Mouse (Mus musculus) liver, embryonic 14.5 days (tissue): ENCODE results near the gene Ccdc187. TPM values are rescaled to one million over a fixed set of nuclear protein-coding genes. Genes with fewer than 3 reads are reported as not detected.

Experiments used
- ATAC-seq: fragments of 200-750 bp; cut with Nextera tagmentation; 2 replicates; pipeline ENCODE4 v1.8.0; 2017; ENCODE audit warnings: moderate number of reproducible peaks, mild to moderate bottlenecking, moderate library complexity; ENCODE audit not compliant: insufficient read depth
- DNase-seq, 3 experiments: peaks; one replicate each; pipeline ENCODE4 v3.0.0-alpha.2; 2012 to 2013; ENCODE audit warnings: low read depth in 3 of 3, low spot score in 3 of 3
- H3K27ac ChIP-seq: fragments of 300-500 bp; sonication (generic); 2 replicates; pipeline ENCODE4 v1.5.1; 2014; ENCODE audit warnings: moderate library complexity, mild to moderate bottlenecking, control low read depth, inconsistent platforms
- H3K27me3 ChIP-seq: fragments of 300-500 bp; sonication (generic); 2 replicates; pipeline ENCODE4 v1.6.1; 2014; ENCODE audit warnings: mild to moderate bottlenecking, low read length, moderate library complexity; ENCODE audit not compliant: control insufficient read depth, insufficient read depth
- H3K36me3 ChIP-seq: fragments of 300-500 bp; sonication (generic); replicated peaks from 2 replicates; pipeline ENCODE4 v1.6.1; 2014; ENCODE audit warnings: low read depth; ENCODE audit not compliant: control insufficient read depth, insufficient read depth
- H3K4me1 ChIP-seq, 2 experiments: fragments of 200-500 bp in 1 of 2; fragments of 300-500 bp in 1 of 2; sonication (generic) in 1 of 2; replicated peaks; 2 replicates each; pipeline ENCODE4 v1.6.1; 2012 to 2014; ENCODE audit warnings: antibody characterized with exemption in 1 of 2, inconsistent platforms in 1 of 2, low read length in 1 of 2; ENCODE audit not compliant: control insufficient read depth in 2 of 2, insufficient read depth in 2 of 2
- H3K4me2 ChIP-seq: fragments of 300-500 bp; sonication (generic); 2 replicates; pipeline ENCODE4 v1.6.1; 2014; ENCODE audit warnings: low read depth, mild to moderate bottlenecking, control low read depth, moderate library complexity
- H3K4me3 ChIP-seq, 2 experiments: fragments of 200-500 bp in 1 of 2; fragments of 300-500 bp in 1 of 2; sonication (generic) in 1 of 2; 2 replicates each; pipeline ENCODE4 v1.5.1; 2012 to 2014; ENCODE audit warnings: low read depth in 2 of 2, low read length in 2 of 2, mild to moderate bottlenecking in 2 of 2, control low read depth in 1 of 2, inconsistent platforms in 1 of 2, moderate library complexity in 1 of 2; ENCODE audit not compliant: insufficient read depth in 1 of 2
- H3K9ac ChIP-seq: fragments of 300-500 bp; sonication (generic); replicated peaks from 2 replicates; pipeline ENCODE4 v1.6.1; 2014; ENCODE audit warnings: mild to moderate bottlenecking, control low read depth, moderate library complexity
- H3K9me3 ChIP-seq: fragments of 300-500 bp; sonication (generic); 2 replicates; pipeline ENCODE4 v1.6.1; 2016; ENCODE audit warnings: low read length, mixed read lengths; ENCODE audit not compliant: control insufficient read depth
- CTCF ChIP-seq: IDR thresholded peaks from 2 replicates; pipeline ENCODE4 v1.5.1; 2016; ENCODE audit warnings: antibody characterized with exemption, low read depth, control low read depth
- EP300 ChIP-seq: IDR thresholded peaks from 2 replicates; pipeline ENCODE4 v1.6.1; 2016; ENCODE audit warnings: antibody characterized with exemption, low read depth
- WGBS: fragments of 180-500 bp; shearing (Covaris S2); extraction: QIAGEN DNeasy Blood & Tissue Kit; methylation state at CpG from one replicate; pipeline ENCODE4 v1.1.7; 2014; ENCODE audit not compliant: insufficient replicate concordance; 5-methylcytosine and 5-hydroxymethylcytosine counted together
- polyA plus RNA-seq, 2 experiments: library from polyadenylated mRNA; depleted of rRNA in 1 of 2; stranded (reverse) in 1 of 2; unstranded in 1 of 2; fragments of >200 nt; fragmentation: Nextera tagmentation in 1 of 2; extraction: Ambion mirVana in 1 of 2; gene quantifications; 2 replicates each; pipeline versions ENCODE4 v1.2.1 to v1.2.3; 2012 to 2014

Ccdc187 gene
- polyA plus RNA-seq, 2 experiments = 0.06 TPM; not detected in 1

- H3K27me3 ChIP-seq = peaks cover 81% of the 10 kb centered on the region
- DNase-seq (no peak), ATAC-seq (no peak)
- H3K9ac ChIP-seq = no peak overlapping the region
- H3K27ac ChIP-seq = no peak overlapping the region
- H3K4me2 ChIP-seq = no peak overlapping the region
- 2% methylated on average over 10 of the region's 10 CpGs for WGBS
- H3K36me3 ChIP-seq = no peaks in the 10 kb centered on the region
- TF ChIP-seq EP300 (no peak), CTCF (no peak)
- H3K4me3 ChIP-seq = no peak overlapping the region
- H3K4me1 ChIP-seq = no peaks in the 10 kb centered on the region
- no peaks in the 10 kb centered on the region for H3K9me3 ChIP-seq
Observed at GRCm38 (mm10) chr2:26198488-26198887, 95.9 kb downstream of the Ccdc187 start.

GRCm38 (mm10) chr2:26194552-26195339, 99.6 kb downstream of the Ccdc187 start:
- Histone ChIP-seq H3K4me2 (no peak overlapping the region), H3K27ac (no peak overlapping the region), H3K4me3 (no peak overlapping the region), H3K27me3 (peaks cover 43% of the 10 kb centered on the region), H3K36me3 (no peaks in the 10 kb centered on the region), H3K9me3 (no peaks in the 10 kb centered on the region), H3K4me1 (no peaks in the 10 kb centered on the region), H3K9ac (no peak overlapping the region)
- TF ChIP-seq CTCF (no peak), EP300 (no peak)
- no peak for ATAC-seq
- DNase-seq = no peak
- 30% methylated on average over 7 of the region's 7 CpGs for WGBS

Other genes starting within 250 kb of the Ccdc187 start
- 1.4 TPM in 2 replicates for gene Nacc2, start 171.3 kb downstream of the Ccdc187 start, polyA plus RNA-seq (2012; rRNA removed)
- gene Nacc2, start 171.3 kb downstream of the Ccdc187 start, polyA plus RNA-seq (2014; fragmentation: Nextera tagmentation; extraction: Ambion mirVana) = 2.4 and 3.1 TPM in 2 replicates
- gene Lhx3, start 86.3 kb downstream of the Ccdc187 start, polyA plus RNA-seq (2012; rRNA removed) = 0.02 TPM in 1 of 2 replicates, not detected in the other
- gene Lhx3, start 86.3 kb downstream of the Ccdc187 start, polyA plus RNA-seq (2014; fragmentation: Nextera tagmentation; extraction: Ambion mirVana) = not detected in 2 replicates
- 4.5 and 4.7 TPM in 2 replicates for gene Qsox2, start 57.0 kb downstream of the Ccdc187 start, polyA plus RNA-seq (2012; rRNA removed)
- 3.8 and 4.3 TPM in 2 replicates for gene Qsox2, start 57.0 kb downstream of the Ccdc187 start, polyA plus RNA-seq (2014; fragmentation: Nextera tagmentation; extraction: Ambion mirVana)
- 2.3 and 2.4 TPM in 2 replicates for gene Gpsm1, start 21.0 kb upstream of the Ccdc187 start, polyA plus RNA-seq (2012; rRNA removed)
- gene Gpsm1, start 21.0 kb upstream of the Ccdc187 start, polyA plus RNA-seq (2014; fragmentation: Nextera tagmentation; extraction: Ambion mirVana) = 1.1 and 1.6 TPM in 2 replicates
- 7.6 and 7.8 TPM in 2 replicates for gene Dnlz, start 57.6 kb upstream of the Ccdc187 start, polyA plus RNA-seq (2012; rRNA removed)
- gene Dnlz, start 57.6 kb upstream of the Ccdc187 start, polyA plus RNA-seq (2014; fragmentation: Nextera tagmentation; extraction: Ambion mirVana) = 7.0 and 8.4 TPM in 2 replicates
- gene Card9, start 66.4 kb upstream of the Ccdc187 start, polyA plus RNA-seq (2012; rRNA removed) = 6.4 and 6.8 TPM in 2 replicates
- 1.1 and 2.3 TPM in 2 replicates for gene Card9, start 66.4 kb upstream of the Ccdc187 start, polyA plus RNA-seq (2014; fragmentation: Nextera tagmentation; extraction: Ambion mirVana)
- gene Snapc4, start 86.1 kb upstream of the Ccdc187 start, polyA plus RNA-seq (2012; rRNA removed) = 10.7 and 11.0 TPM in 2 replicates
- gene Snapc4, start 86.1 kb upstream of the Ccdc187 start, polyA plus RNA-seq (2014; fragmentation: Nextera tagmentation; extraction: Ambion mirVana) = 6.3 and 6.6 TPM in 2 replicates
- 26.3 and 35.3 TPM in 2 replicates for gene Entr1, start 94.8 kb upstream of the Ccdc187 start, polyA plus RNA-seq (2012; rRNA removed)
- gene Entr1, start 94.8 kb upstream of the Ccdc187 start, polyA plus RNA-seq (2014; fragmentation: Nextera tagmentation; extraction: Ambion mirVana) = 36.0 and 41.6 TPM in 2 replicates
- gene Pmpca, start 94.8 kb upstream of the Ccdc187 start, polyA plus RNA-seq (2012; rRNA removed) = 32.5 and 41.8 TPM in 2 replicates
- 45.5 and 50.1 TPM in 2 replicates for gene Pmpca, start 94.8 kb upstream of the Ccdc187 start, polyA plus RNA-seq (2014; fragmentation: Nextera tagmentation; extraction: Ambion mirVana)
- 6.9 and 9.1 TPM in 2 replicates for gene Inpp5e, start 114.6 kb upstream of the Ccdc187 start, polyA plus RNA-seq (2012; rRNA removed)
- 4.1 and 5.4 TPM in 2 replicates for gene Inpp5e, start 114.6 kb upstream of the Ccdc187 start, polyA plus RNA-seq (2014; fragmentation: Nextera tagmentation; extraction: Ambion mirVana)
- 9.4 and 10.5 TPM in 2 replicates for gene Sec16a, start 150.7 kb upstream of the Ccdc187 start, polyA plus RNA-seq (2012; rRNA removed)
- 9.3 and 10.7 TPM in 2 replicates for gene Sec16a, start 150.7 kb upstream of the Ccdc187 start, polyA plus RNA-seq (2014; fragmentation: Nextera tagmentation; extraction: Ambion mirVana)
- gene Notch1, start 222.1 kb upstream of the Ccdc187 start, polyA plus RNA-seq (2012; rRNA removed) = 1.7 and 1.8 TPM in 2 replicates
- 2.1 and 2.3 TPM in 2 replicates for gene Notch1, start 222.1 kb upstream of the Ccdc187 start, polyA plus RNA-seq (2014; fragmentation: Nextera tagmentation; extraction: Ambion mirVana)